Mouse (Mus musculus) cerebellum, adult 2 months (tissue): ENCODE measurements at regions not wholly inside any gene's neighbourhood (a gene's known extent, or its start where the extent isn't known, plus 50 kb on each side); places are given as distances from the start of the nearest gene placed in this dataset.

Experiments
- CTCF ChIP-seq: fragments of 200-500 bp; IDR thresholded peaks from 2 replicates; pipeline ENCODE4 v1.5.1; 2011; ENCODE audit warnings: low read depth, mild to moderate bottlenecking, control low read depth, low read length, moderate library complexity, borderline replicate concordance; ENCODE audit not compliant: insufficient read depth
- POLR2A ChIP-seq: fragments of 200-500 bp; IDR thresholded peaks from 2 replicates; pipeline ENCODE4 v1.6.1; 2011; ENCODE audit warnings: low read length, control low read depth, borderline replicate concordance; ENCODE audit not compliant: insufficient read depth

- TF ChIP-seq CTCF (no peak), POLR2A (no peak)
These were observed 146.8 kb upstream of the Gm10295 start for GRCm38 (mm10) chr7:71498123-71498522.
